Mouse (Mus musculus): ENCODE data around the gene Pecr.

- no peak for TF ChIP-seq POLR2A (IDR thresholded peaks at IDR 0.05; ENCODE audit: borderline replicate concordance, extremely low read depth, insufficient read depth, insufficient read length, poor library complexity, severe bottlenecking)
- no peak for TF ChIP-seq CTCF (IDR thresholded peaks at IDR 0.05; ENCODE audit: borderline replicate concordance, extremely low read depth, insufficient read depth, insufficient read length)
Observed at GRCm38 (mm10) chr1:72214470-72214961, 69.6 kb downstream of the Pecr start.

Measured in brain, embryonic 14.5 days (tissue).